28 mouse cellular contexts compared by ENCODE assay signal in the genomic region with DNA sequence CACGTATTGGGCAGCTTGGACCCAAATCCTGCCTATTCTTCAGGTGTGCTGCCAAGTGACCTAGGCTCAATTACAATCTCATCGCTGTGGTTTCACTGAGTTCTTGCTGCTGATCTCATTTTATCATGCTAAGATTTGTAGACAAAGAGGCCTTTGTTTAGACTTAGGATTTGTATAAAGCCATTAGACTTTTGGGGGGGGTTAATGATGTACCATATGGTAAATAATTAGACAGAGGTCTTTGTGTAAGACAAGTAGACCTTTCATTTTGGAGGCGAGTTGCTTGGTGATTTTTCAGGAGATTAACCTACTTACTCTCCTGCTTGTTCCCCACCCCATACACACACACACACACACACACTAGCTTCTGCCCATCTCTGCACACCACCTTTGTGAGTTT. TPM values are rescaled to one million over a fixed set of nuclear protein-coding genes. Genes with fewer than 3 reads are reported as not detected.
DNase-seq lines count a peak whose midpoint lies in the region; ATAC-seq and TF ChIP-seq lines count a peak whose summit lies in the region.
"Had no signal": no experiment of that assay in that cellular context is flagged by ENCODE, and none has a peak within 500 bp of the region (broad histone marks: within the 10 kb centered on the region; RNA-seq: fewer than 3 reads in every experiment).

No protein-coding gene starts in this region.

- H3K4me2 ChIP-seq in intestine, embryonic 14.5 days (ENCODE audit: low read length), result no peak overlapping the region
- no peak overlapping the region for H3K4me2 ChIP-seq in intestine, postnatal 0 days (replicated peaks; ENCODE audit: low read depth)
- no peak overlapping the region for H3K4me2 ChIP-seq in liver, embryonic 12.5 days
- H3K4me2 ChIP-seq: embryonic facial prominence, embryonic 12.5 days; forebrain, embryonic 12.5 days; hindbrain, embryonic 13.5 days had no signal

- H3K27ac ChIP-seq in intestine, embryonic 14.5 days (ENCODE audit: low read depth), result peak overlapping the region; percentile 9; the same call in 1 of the 2 replicates
- H3K27ac ChIP-seq in intestine, postnatal 0 days (ENCODE audit: low read depth, low read length), result no peak overlapping the region
- no peak overlapping the region for H3K27ac ChIP-seq in liver, adult 2 months (replicated peaks; ENCODE audit: insufficient read depth, low read depth, low read length)
- H3K27ac ChIP-seq in liver, embryonic 12.5 days, result no peak overlapping the region
- H3K27ac ChIP-seq: embryonic facial prominence, embryonic 12.5 days; forebrain, embryonic 12.5 days; gastrocnemius, adult 2 months; heart, embryonic 10.5 days; hindbrain, embryonic 13.5 days; hindbrain, postnatal 0 days had no signal

- no peaks in the 10 kb centered on the region for H3K27me3 ChIP-seq in intestine, embryonic 14.5 days (replicated peaks; ENCODE audit: control insufficient read depth, insufficient read depth, low read length)
- no peaks in the 10 kb centered on the region for H3K27me3 ChIP-seq in intestine, postnatal 0 days (replicated peaks; ENCODE audit: control insufficient read depth, insufficient read depth, low read length)
- H3K27me3 ChIP-seq in liver, adult 2 months (ENCODE audit: control insufficient read depth, insufficient read depth, low read length), result no peaks in the 10 kb centered on the region
- H3K27me3 ChIP-seq in liver, embryonic 12.5 days (replicated peaks), result no peaks in the 10 kb centered on the region
- H3K27me3 ChIP-seq: embryonic facial prominence, embryonic 12.5 days; forebrain, embryonic 12.5 days; hindbrain, embryonic 13.5 days had no signal

- H3K9me3 ChIP-seq in intestine, embryonic 14.5 days (ENCODE audit: control insufficient read depth, low read length), result no peaks in the 10 kb centered on the region
- H3K9me3 ChIP-seq in intestine, postnatal 0 days (ENCODE audit: control insufficient read depth), result no peaks in the 10 kb centered on the region
- H3K9me3 ChIP-seq in liver, embryonic 12.5 days (replicated peaks), result no peaks in the 10 kb centered on the region
- H3K9me3 ChIP-seq: embryonic facial prominence, embryonic 12.5 days; forebrain, embryonic 12.5 days; heart, embryonic 10.5 days; hindbrain, embryonic 13.5 days had no signal

- TF ChIP-seq POLR2A in liver, adult 2 months (IDR thresholded peaks at IDR 0.05; ENCODE audit: extremely low read depth, insufficient read depth, low read length), result no peak

- peaks cover 18% of the 10 kb centered on the region for H3K4me1 ChIP-seq in intestine, embryonic 14.5 days (replicated peaks; ENCODE audit: control insufficient read depth, insufficient read depth, low read length)
- 0 out of 2 replicates have a peak, but pooled peaks cover 11% of the 10 kb centered on the region for H3K4me1 ChIP-seq in intestine, postnatal 0 days (replicated peaks; ENCODE audit: control insufficient read depth, insufficient read depth, low read length)
- peaks cover 3% of the 10 kb centered on the region for H3K4me1 ChIP-seq in liver, adult 2 months (ENCODE audit: control insufficient read depth, insufficient read depth, low read length)
- peaks cover 22% of the 10 kb centered on the region for H3K4me1 ChIP-seq in liver, embryonic 12.5 days
- H3K4me1 ChIP-seq: embryonic facial prominence, embryonic 12.5 days; forebrain, embryonic 12.5 days; hindbrain, embryonic 13.5 days had no signal

- no peaks in the 10 kb centered on the region for H3K79me2 ChIP-seq in liver, adult 2 months (ENCODE audit: control insufficient read depth, insufficient read depth, low read length)

- H3K36me3 ChIP-seq in intestine, embryonic 14.5 days (ENCODE audit: control insufficient read depth, insufficient read depth, low read length), result no peaks in the 10 kb centered on the region
- no peaks in the 10 kb centered on the region for H3K36me3 ChIP-seq in intestine, postnatal 0 days (ENCODE audit: control insufficient read depth, insufficient read depth)
- no peaks in the 10 kb centered on the region for H3K36me3 ChIP-seq in liver, adult 2 months (ENCODE audit: control insufficient read depth, insufficient read depth, low read length)
- no peaks in the 10 kb centered on the region for H3K36me3 ChIP-seq in liver, embryonic 12.5 days
- H3K36me3 ChIP-seq: embryonic facial prominence, embryonic 12.5 days; forebrain, embryonic 12.5 days; heart, embryonic 10.5 days; hindbrain, embryonic 13.5 days had no signal

- WGBS in intestine, embryonic 14.5 days, result 46% methylated on average over 3 of the region's 3 CpGs
- 30% methylated on average over 3 of the region's 3 CpGs for WGBS in intestine, postnatal 0 days
- 37% methylated on average over 3 of the region's 3 CpGs for WGBS in liver, adult 2 months
- WGBS in liver, embryonic 12.5 days (ENCODE audit: insufficient replicate concordance), result 64% methylated on average over 3 of the region's 3 CpGs

- no peak for TF ChIP-seq CTCF in intestine, postnatal 0 days (IDR thresholded peaks at IDR 0.05; ENCODE audit: low read depth)
- no peak for TF ChIP-seq CTCF in liver, adult 2 months (IDR thresholded peaks at IDR 0.05; ENCODE audit: low read depth, low read length)

- intact Hi-C loops in left cerebral cortex, postnatal 36 days (cut with DNase I), result no loop called here

- no peak; the same call in 1 of the 2 replicates for ATAC-seq in intestine, embryonic 14.5 days (replicated peaks; ENCODE audit: low FRiP score, low TSS enrichment, low read depth)
- no peak for ATAC-seq in intestine, postnatal 0 days
- no peak for ATAC-seq in liver, embryonic 12.5 days
- no peak for ATAC-seq in erythroid progenitor cell, adult 5-6 weeks (replicated peaks; ENCODE audit: low FRiP score, poor library complexity, severe bottlenecking)
- ATAC-seq: hindbrain, postnatal 0 days; intestine, embryonic 16.5 days had no signal

- H3K9ac ChIP-seq in intestine, embryonic 14.5 days (ENCODE audit: low read length), result no peak overlapping the region
- no peak overlapping the region for H3K9ac ChIP-seq in intestine, postnatal 0 days (ENCODE audit: low read depth, low read length)
- no peak overlapping the region for H3K9ac ChIP-seq in liver, adult 2 months (ENCODE audit: low read depth, low read length)
- no peak overlapping the region for H3K9ac ChIP-seq in liver, embryonic 12.5 days
- H3K9ac ChIP-seq: embryonic facial prominence, embryonic 12.5 days; forebrain, embryonic 12.5 days; hindbrain, embryonic 13.5 days had no signal

- no peak overlapping the region for H3K4me3 ChIP-seq in intestine, embryonic 14.5 days (ENCODE audit: low read depth, low read length)
- no peak overlapping the region for H3K4me3 ChIP-seq in intestine, postnatal 0 days (ENCODE audit: low read depth, low read length)
- no peak overlapping the region for H3K4me3 ChIP-seq in liver, adult 2 months (ENCODE audit: insufficient read depth, low read depth, low read length)
- no peak overlapping the region for H3K4me3 ChIP-seq in liver, embryonic 12.5 days
- H3K4me3 ChIP-seq: embryonic facial prominence, embryonic 12.5 days; forebrain, embryonic 12.5 days; gastrocnemius, adult 2 months; heart, embryonic 10.5 days; hindbrain, embryonic 13.5 days had no signal

- DNase-seq in intestine, embryonic 14.5 days (ENCODE audit: low spot score), result no peak
- DNase-seq in liver, adult 2 months (ENCODE audit: extremely low read depth, low read depth, low spot score), result peak; percentile 12
- peak; percentile 25 for DNase-seq in NIH3T3 (ENCODE audit: low read depth)
- DNase-seq in retina, postnatal 1 day, result peak; percentile 90
- DNase-seq in left cerebral cortex, postnatal 36 days (ENCODE audit: low spot score in 2 of 2), result no peak
- DNase-seq: adrenal gland, adult 2 months; adrenal gland, postnatal 25 days; cerebellum, adult 2 months; cerebellum, postnatal 10 days; embryo, embryonic 11 days; gastrocnemius, adult 2 months; gastrocnemius, postnatal 25 days; heart, postnatal 10 days had no signal

RNA-seq across cellular contexts. Expression of a gene that starts 19.7 kb away (rescaled TPM):
- polyA plus RNA-seq in intestine, embryonic 14.5 days (2014; fragmentation: Nextera tagmentation; extraction: Ambion mirVana), result 51.1 and 53.1 TPM in 2 replicates
- polyA plus RNA-seq in intestine, postnatal 0 days (2015; fragmentation: Nextera tagmentation; extraction: Ambion mirVana), result 24.3 and 24.5 TPM in 2 replicates
- 56.1 and 62.7 TPM in 2 replicates for total RNA-seq in liver, adult 2 months (2014; rRNA removed)
- polyA plus RNA-seq in liver, adult 2 months (2012; rRNA removed), result 10.7 and 11.3 TPM in 2 replicates
- polyA plus RNA-seq in liver, embryonic 12.5 days (2016; fragmentation: Nextera tagmentation; extraction: Ambion mirVana), result 34.8 and 36.8 TPM in 2 replicates
- total RNA-seq in erythroid progenitor cell, adult 5-6 weeks (2015; ENCODE audit: low replicate concordance), result 45.3 and 46.9 TPM in 2 replicates
- total RNA-seq in erythroid progenitor cell, adult 5-6 weeks (2017; ENCODE audit: low replicate concordance), result 33.6 and 38.2 TPM in 2 replicates
- total RNA-seq in left cerebral cortex, postnatal 36 days (2021), result 10 to 100 TPM; 52.6 to 68.2 TPM

RNA-seq across cellular contexts. Expression of a gene that starts 38.5 kb away (rescaled TPM):
- not detected in 2 replicates for polyA plus RNA-seq in intestine, embryonic 14.5 days (2014; fragmentation: Nextera tagmentation; extraction: Ambion mirVana)
- not detected in 2 replicates for polyA plus RNA-seq in intestine, postnatal 0 days (2015; fragmentation: Nextera tagmentation; extraction: Ambion mirVana)
- total RNA-seq in liver, adult 2 months (2014; rRNA removed), result not detected in 2 replicates
- polyA plus RNA-seq in liver, adult 2 months (2012; rRNA removed), result not detected in 2 replicates
- polyA plus RNA-seq in liver, embryonic 12.5 days (2016; fragmentation: Nextera tagmentation; extraction: Ambion mirVana), result not detected in 2 replicates
- total RNA-seq in erythroid progenitor cell, adult 5-6 weeks (2015; ENCODE audit: low replicate concordance), result not detected in 2 replicates
- not detected in 2 replicates for total RNA-seq in erythroid progenitor cell, adult 5-6 weeks (2017; ENCODE audit: low replicate concordance)
- total RNA-seq in left cerebral cortex, postnatal 36 days (2021), result not detected
- total RNA-seq: adrenal gland, adult 2 months; adrenal gland, postnatal 25 days; common myeloid progenitor, adult 5-6 weeks; ES-E14; gastrocnemius, adult 2 months; gastrocnemius, postnatal 25 days; granulocyte monocyte progenitor cell, adult 5-6 weeks; heart, postnatal 10 days; hematopoietic stem cell, adult 5-6 weeks; hindbrain, postnatal 0 days had no signal
- polyA plus RNA-seq: activated CD4-positive, CD25-positive, alpha-beta regulatory T cell, adult 4 months; adrenal gland, adult 2 months; cerebellum, adult 2 months; embryonic facial prominence, embryonic 12.5 days; forebrain, embryonic 12.5 days; heart, embryonic 10.5 days; heart, embryonic 14.5 days; hindbrain, embryonic 13.5 days; hindbrain, postnatal 0 days; intestine, embryonic 16.5 days had no signal

Comparison
In these comparisons a context has a peak if more than half of its experiments do, and no peak if none do; other contexts are left out.
1. DNase-seq: peak in liver, adult 2 months (single experiment), NIH3T3 (single experiment) and retina, postnatal 1 day (single experiment); none in intestine, embryonic 14.5 days (single experiment) and left cerebral cortex, postnatal 36 days (0 of 2).